Mouse (Mus musculus) layer of hippocampus, postnatal 36 days (tissue): ENCODE data around the gene Gm21776. TPM values are rescaled to one million over a fixed set of nuclear protein-coding genes. Genes with fewer than 3 reads are reported as not detected.
"Not testable (repeated sequence)": the region's sequence is repeated elsewhere in the genome, so short reads cannot be mapped to it uniquely, and the experiment has no call there.

Experiments
- DNase-seq, 2 experiments: peaks; one replicate each; pipeline ENCODE4 v3.0.0; 2022
- total RNA-seq, 2 experiments: library from RNA; stranded (reverse); gene quantifications; 2 replicates each; pipeline ENCODE4 v1.2.3; 2021

Gm21776 gene
- total RNA-seq = not detected

DNA sequence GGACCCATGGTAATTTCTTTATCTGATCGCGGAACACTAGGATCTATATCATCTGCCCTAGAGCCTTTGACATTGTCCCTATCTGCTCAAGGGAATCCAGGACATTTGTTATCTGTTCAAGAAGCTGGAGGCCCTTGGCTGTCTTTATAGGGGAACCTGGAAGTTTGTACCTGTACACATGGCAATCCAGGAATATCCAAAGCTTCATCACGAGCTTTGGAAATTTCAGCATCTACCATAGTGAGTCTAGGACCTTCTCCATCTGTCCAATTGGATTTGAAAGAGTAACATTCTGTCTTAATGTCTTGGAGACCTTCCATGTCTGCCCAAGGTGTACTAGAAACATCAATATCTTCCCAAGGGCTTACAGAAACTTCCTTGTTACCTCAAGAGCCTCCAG lies at the start of gene Gm21776:
TSS of gene Gm21776 (plus strand) at position 301 of the 400 bp plus-strand sequence.
- DNase-seq = not testable (repeated sequence)
